Mouse (Mus musculus) kidney, adult 9 months (tissue): ENCODE results near the gene Amfr.

Experiments used
- DNase-seq: peaks from one replicate; pipeline ENCODE4 v3.0.0; 2022

Gene Amfr

DNA sequence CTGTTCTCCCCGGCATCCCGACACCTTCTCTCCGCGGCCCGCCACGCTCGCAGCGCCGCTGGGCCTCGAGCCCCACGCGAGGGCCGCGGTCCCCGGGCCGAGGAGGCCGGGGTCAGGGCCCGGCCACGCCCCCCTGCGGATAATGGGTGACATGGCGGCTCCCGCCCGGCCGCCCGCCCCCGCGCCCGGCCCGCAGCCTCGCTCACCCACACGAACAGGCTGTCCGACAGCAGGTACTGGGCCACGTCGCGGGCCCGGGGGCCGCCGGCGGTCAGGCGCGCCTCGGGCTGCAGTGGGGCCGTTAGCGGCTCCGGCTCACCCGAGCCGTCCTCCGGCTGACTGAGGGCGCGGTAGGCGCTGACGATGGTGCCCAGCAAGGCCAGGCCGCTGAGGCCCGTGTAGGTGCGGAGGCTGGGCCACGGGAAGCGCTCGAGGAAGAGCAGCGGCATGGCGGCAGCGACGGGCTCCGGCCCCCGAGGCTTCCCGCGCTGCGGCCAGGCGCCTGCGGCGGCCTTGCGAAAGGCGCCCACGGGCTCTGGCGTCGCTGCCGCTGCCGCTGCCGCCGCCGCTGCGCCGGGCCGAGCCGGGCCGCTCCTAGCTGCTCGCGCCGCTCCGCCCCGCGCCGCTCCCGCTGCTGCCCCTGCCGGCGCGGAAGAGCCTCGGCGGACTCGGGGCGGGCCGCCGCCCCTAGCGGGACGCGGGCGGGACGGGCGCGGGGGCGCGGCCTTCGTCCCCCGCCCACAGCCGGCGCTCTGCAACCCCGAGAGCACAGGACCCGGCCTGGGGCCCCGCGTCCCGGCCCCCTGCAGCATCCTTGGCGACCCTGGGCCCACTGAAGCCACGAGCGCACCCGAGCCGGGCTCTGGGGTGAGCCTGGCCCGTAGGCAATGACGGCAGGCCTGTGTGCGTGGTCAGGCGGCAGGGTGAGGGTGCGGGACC lies at the start of gene Amfr:
Gene Amfr, minus strand, starts transcription at position 830 of the 939 bp plus-strand sequence.
- peak; percentile 56 for DNase-seq

DNA sequence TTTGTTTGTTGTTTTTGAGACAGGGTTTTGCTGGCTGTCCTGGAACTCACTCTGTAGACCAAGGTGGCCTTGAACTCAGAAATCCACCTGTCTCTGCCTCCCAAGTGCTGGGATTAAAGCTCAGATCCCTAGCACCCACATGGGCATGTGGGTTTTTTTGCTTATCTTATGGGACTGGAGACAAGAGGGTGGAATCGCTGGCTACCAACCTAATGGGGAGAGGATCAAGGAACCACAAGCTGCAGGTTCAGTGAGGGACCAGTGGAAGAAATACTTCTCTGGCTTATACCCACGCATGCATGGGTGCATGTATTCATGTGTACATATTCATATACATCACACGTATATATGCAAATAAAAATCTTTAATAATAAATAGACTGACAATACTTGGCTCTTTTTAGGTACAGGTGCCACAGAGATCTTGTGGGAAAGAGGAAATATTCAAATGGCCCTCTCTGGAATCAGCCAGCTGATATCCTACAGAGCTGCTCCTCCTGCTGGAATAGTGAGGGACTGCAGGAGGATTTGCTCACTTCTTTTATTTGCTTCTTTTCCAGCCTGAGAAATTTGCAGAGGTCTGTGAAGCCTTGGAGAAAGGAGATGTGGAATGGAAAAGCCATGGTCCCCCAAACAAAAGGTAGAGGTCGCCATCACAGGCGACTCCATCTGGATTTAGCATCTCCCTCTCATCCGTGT lies 44.7 kb upstream of the Amfr start:
- peak; percentile 63 for DNase-seq

DNA sequence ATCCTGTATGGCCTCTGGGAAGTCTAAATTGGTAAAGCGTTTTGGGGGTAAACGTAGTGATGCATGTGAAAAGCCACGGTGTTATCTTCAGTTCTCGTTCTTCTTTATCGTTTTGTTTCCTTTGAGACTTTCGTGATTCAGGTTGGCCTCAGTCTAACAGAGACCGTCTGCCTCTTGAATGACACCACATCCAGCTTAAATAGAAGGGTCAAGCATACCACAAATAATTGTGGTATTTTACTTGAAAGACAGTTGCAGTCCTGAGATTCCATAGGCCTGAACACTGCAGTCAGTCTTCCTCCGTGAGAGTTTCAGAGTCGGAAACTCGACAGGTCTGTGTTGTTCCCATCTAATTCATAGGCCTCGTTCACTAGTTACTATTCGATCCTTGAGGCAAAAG lies 40.1 kb upstream of the Amfr start:
- no peak for DNase-seq

DNA sequence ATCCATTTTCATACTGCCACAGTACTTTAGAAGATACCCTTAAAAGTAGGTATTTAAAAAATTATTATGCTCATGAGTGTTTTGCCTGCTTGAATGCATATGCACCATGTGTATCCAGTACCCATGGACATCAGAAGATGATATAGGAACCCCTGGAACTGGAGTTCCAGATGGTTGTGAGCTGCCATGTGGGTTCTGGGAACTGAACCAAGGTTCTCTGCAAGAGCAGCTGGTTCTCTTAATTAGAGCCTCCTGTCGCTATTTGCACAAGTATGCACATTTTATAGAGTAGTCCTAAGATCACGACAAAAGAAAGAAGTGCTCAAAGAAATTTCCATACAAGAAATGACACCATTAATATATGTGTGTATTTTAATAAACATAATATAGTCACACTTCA lies 35.2 kb upstream of the Amfr start:
- no peak for DNase-seq

DNA sequence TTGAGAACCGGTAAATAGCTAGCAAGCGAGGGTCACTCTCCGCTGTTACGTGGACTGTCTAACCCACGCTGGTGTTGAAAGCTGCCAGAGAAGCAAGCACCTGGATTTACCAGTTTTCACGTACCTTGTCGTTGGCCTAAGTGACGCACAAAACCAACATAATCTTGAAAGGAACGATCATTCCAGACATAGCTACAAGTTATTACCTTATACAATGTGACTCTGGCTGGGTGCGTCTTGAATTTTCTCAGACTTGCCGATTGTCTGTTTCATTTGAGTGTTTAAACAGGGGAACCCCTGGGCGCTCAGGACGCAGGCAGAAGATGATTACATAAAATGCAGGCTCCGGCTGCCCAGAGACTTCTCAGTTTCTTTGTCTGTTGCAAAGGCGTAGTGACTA lies 25.2 kb upstream of the Amfr start:
- DNase-seq, result peak; percentile 23

DNA sequence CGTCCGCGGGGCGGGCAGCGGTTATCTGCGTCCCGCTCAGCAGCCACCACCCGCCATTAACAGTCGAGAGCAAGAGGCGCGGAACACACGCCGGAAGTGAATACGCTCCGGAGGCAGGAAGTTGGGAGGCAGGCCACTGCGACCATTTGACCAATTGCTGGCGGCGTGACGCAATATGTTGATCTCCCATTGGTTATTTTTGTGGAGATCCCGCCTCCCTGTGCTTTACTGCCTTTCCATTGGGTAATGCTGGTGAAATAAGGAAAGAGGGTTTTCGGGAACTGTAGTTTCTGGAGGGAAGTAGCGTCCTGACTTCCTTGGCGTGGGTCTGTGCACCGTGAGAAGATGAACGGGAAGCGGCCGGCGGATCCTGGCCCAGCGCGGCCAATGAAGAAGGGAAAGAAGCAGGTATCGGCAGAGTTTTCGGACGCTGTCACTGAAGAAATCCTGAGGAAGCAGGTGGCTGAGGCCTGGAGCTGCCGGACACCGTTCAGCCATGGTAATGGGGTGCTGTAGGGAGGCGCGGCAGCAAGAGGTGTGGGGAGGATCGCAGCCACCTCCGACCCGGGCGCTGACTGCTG lies 24.4 kb upstream of the Amfr start, which contains the start of the genes Nudt21 and Ogfod1:
Gene Nudt21, minus strand, starts transcription at position 88 of the 581 bp plus-strand sequence.
Gene Ogfod1, plus strand, starts transcription at position 255 of the 581 bp plus-strand sequence.
- peak; percentile 99 for DNase-seq

DNA sequence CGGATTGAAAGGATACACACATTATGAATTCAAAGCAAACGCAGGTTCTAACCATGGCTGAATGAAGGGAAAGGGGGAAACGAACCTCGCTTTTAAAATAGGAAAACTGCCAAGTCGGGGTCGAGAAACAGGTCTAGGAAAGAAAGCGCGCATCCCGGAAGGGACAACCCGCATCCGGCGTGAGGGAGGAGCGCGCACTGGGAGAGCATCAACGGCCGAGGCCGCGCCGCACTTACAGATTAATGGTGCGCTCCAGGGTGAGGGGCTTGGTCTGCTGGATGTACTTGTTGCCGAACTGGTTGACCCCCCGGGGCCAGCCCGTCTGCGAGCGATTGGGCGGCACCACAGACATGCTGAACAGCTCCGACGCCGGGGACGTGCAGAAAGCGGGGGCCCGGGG lies 23.9 kb upstream of the Amfr start:
- DNase-seq, result peak; percentile 62

DNA sequence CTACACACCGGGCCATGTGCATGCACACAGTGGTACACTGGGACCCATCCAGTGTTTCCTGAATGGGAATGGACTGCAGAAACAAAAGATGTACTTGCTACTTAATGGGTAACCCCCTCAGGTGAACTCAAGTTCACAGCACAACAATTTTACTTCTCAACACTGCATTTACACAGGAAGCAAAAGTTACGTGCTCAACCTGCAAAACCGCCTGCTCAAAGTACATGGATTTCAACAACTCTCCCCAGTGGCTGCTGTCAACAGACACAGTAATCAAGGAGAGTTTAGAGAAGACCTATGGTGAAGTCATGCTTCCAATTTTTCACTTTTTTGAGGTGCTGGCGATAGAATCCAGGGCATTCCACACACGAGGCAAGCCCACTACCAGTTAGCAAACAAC lies 22.6 kb upstream of the Amfr start:
- DNase-seq, result no peak

DNA sequence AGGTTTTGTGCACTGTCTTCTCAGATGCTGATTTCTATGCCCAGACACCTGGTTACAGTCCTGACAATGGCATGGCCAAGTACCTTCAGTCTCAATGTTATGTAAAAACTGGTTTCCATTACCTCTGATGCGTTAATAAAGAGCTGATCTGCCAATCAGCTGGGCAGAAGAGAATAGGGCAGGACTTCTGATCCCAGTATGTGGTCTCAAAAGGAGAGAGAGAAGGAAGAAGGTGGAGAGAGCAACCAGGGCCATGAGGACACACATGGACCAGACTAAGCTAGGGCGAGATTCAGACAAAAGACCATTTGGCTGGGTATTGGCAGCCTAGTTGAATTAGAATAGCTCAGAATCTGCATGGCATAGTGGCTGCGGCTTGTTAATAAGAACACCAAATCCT lies 21.0 kb upstream of the Amfr start:
- no peak for DNase-seq

DNA sequence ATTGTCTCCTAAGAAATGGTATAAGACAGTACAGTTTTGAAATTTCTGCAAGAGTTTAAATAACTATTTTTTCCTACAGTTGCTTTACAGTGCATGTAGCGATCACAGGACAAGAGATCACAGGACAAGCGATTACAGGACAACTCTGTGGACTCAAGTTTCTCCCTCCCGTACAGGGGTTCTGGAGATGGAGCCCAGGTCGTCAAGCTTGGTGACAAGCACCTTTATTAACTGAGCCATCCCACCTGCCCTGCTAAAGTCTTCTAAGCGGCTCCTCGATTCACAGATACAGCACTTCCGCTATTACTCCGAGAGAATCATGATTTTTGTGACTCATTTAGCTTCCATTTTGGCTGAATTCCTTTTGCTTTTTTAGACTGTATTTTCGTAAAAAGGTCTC lies 17.1 kb upstream of the Amfr start:
- no peak for DNase-seq

DNA sequence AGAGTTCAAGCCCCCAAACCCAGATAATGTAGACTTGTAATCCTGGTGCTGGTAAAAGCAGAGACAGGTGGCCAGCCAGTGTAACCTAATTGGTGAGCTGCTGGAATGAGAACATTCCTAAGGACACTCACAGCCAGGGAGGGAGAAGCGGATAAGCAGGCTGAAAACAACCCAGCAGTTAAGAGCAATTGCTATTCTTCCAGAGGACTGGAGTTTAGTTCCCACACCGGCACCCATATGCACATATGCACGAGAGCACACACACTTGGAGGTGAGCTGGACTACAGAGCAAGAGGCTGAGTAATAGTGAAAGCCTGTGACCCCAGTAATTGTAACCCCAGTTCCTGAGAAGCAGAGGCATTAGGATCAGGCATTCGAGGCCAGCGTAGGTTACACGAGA lies 11.3 kb upstream of the Amfr start:
- no peak for DNase-seq

DNA sequence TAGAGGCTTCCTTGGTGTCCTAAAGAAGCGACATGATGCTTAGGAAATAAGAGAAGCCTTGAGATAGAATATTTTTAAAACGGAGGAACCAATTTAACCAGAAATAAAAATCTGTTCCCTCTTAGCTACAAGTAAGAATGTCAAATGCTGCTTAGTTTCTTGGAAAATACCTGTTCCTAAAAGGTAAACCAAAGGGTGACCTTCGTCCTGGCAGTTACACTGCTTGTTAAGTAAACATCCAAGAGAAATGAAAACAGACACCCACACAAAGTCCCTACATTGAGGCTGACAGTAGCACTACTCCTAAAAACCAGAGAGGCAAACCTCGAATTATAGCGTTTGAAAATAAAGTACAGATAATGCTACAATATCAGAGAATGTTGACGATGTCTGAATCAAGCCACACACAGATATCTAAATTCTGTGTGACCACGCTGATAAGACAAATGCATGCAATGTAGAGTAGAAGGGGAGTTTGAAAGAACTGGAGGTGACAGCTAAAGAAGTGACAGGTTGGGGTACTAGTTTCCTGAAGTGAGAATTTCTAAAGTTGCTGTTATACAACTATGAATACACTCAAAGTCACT lies 477 bp upstream of the Amfr start:
- DNase-seq, result peak; percentile 24

DNA sequence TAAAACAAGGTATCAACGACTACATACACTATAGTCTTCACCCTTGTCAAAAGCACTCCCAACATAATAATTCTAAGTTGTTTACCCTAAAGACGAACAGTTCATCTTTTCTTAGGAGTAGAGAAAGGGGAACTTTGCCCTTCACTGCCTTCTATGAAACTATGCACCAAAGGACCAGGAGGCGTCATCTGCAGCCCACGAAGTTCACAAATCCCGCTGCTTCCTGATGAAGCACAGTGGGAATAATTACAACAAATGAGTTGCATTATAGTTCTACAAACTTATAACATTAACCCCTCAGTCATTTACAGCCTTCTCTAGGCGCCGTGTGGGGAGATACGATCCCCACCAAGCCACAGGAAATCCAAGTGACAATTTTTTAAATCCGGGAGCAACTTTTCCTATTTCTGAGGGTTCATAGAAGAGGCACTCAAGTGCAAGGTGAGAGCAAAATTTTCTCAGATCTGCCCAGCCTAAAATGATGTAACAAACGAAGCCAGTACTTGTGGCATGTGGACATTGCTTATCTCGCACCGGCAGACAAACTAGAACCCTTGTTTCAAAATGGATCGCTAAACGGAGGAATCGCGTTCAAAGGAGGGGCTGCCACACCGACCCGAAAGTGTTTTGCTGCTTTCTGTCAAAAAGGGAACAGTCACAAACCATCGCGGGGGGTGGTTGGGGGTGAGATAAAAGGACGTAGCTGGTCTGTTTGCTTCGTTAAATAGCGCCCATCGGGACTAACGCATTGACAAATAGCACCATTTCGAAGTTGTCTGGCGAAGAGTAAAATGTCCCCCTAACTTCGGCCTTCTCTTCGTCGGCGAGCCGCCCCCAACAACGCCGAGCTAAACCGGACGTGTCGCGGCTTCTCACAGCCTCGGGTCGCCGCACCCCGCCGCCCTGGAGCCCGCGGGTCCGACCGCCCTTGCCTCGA lies 1.3 kb downstream of the Amfr start:
- DNase-seq, result peak; percentile 48

DNA sequence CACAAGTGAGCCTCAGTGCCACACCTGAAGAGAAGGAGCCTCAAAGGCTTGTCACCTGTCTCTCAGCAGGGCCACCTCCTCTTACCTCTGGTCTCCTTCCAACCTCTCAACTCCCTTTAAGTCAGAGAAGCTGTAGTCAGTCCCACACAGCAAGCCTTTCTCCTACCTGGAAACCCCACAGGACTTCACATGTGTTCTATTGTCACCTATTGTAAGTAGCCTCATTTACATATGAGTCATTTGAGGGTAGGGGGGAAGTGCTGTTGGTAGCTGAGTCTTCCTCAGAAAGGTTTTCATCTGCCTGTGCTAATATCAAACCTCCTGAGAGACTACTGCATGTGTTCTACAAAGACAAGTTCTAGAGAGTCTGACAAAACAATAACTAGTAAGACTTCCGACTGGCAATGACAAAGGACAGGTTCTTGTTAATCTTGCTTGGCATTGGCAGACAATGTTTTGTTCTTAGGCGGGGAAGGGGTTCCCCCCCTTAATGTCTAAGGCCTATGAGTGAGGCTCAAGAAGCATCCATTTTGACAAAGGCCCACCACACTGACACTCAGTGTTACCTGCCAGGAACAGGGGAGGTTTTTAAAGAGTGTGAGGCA lies 2.4 kb downstream of the Amfr start:
- no peak for DNase-seq

DNA sequence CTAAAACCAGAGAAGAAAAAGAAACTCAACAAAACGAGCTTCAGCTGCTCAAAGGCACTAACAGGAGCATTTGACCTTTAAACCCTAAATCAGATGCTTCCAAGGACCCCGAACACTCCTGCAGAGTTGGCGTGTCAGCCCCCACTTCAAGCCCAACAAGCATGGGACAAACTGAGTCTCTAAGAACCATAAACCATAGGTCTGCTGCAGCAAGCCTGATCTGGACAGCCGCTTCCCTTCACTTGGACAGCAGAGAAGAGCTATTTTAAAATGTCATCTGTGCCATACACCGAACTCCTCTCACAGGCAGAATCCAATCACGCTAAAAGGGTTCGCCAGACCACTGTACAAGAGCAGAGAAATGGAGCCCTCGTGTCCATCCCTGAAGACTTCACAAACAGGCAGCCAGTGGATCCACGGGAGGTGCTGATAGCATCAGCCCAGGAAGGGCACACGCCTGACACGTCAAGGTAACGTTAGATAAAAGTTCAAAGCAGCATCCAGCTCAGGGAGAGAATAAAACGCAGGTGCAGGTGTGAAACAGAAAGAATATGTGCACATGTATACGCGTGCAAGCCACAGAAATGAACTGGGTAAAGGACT lies 3.3 kb downstream of the Amfr start:
- DNase-seq, result no peak

DNA sequence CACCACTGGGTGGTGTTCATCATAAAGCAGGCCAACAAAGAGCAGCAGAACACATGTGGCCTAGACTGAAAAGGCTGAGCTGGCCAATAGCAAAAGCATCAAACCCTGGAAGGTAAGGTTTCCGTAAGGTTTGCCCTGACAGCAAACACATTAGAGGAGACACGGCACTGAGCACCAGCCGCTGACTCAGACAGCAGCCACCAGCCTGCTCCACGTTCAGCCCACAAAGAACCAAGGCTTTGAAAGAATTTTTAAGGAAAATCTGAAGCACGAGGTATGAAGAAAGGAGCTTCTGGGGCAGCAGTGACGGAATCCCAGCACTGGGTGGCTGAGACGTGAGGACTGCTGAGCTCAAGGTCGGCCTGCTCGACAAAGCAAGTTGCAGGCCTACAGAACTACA lies 8.5 kb downstream of the Amfr start:
- DNase-seq, result no peak

DNA sequence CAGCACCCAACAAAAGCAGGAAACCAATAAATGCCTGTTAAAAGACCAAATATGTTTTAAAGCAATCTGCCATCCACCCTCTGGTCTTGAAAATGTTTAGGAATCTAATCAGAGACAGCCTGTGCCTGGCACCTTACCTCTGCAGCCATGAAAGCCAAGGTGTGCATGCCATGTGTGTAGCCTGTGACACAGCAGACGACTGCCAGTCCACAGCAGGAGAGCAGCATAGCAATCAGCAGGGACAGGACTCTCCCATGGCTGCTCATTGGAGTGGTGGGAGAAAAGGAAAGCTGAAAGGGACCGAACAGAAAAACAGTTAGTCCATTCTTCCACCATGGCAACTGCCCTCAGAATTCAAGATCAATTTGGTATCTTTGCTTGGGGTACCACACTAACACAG lies 13.7 kb downstream of the Amfr start:
- no peak for DNase-seq

DNA sequence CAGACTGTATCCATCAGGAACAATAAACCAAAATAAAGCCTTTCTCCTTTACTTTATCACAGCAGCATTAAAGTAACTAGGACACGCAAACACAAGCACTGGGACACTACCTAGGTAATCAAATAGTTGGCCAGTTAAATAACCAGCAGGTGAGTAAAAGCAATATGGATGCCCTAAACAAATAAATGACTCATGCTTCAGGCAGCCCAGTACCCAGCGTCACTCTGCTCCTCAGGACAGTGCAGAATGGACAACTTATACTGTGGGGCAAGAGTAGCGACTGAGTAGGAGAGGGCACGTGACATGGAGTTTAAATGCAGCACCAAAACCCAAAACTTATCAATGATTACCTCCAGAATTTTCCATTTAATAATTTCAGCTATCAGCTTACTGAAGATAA lies 22.9 kb downstream of the Amfr start:
- no peak for DNase-seq

DNA sequence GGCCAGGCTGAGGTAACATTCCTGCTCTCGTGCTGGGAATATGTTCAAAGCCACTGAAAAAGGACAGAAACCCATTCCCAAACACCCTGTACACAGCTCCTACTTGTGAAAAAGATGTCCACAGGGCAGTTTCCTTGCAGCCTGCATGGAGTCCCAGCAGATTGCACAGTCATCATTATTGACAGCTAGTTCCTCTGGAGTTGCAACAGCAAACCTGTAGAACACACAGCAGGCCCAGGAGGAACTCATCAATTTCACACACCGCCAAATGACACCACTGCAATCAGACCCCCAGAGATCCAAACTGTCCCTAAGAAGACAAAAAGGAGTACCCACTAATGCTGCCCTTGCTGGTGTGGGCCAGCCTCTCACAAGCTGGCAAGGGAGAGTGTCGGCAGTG lies 27.9 kb downstream of the Amfr start:
- DNase-seq, result no peak

DNA sequence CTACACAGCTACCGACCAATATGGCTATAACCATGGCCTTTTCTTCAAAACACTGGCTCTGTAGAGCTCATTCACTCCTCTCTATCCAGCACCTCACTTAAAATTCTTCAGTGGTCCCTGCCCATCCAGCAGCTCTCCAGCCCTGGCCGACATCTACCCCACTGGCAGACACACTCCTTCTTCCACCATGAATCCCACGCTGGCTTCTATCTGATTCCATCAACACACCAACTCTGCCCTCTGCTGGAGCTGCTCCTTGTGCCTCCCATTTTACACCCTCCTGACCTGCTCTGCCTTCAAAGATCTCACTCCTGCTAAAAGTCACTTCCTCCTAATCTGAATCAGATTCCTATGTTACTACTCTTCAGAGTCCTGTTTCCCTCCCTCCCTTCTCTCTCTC lies 28.8 kb downstream of the Amfr start:
- no peak for DNase-seq

DNA sequence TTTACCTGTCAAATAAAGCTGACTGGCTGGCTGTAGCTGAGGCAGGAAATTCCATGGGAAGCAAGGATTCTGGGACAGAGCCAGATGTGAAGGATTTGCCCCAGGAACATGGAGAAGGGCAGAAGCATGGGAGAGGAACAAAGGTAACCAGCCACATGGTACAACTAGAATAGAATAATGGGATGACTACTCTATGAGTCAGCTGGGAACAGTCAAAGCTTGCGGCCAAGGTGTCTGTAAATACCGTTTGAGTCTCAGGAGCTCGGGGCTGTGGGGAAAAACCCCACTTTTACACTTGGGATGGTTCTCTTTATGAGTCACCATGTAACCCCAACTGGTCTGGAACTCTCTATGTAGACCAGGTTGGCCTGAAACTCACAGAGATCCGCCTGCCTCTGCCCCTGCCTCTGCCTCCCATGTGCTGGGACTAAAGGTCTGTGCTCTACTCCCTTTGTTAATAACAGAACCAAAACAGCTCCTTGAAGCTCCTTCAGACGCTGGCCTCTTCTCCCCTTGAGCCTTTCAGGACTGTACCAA lies 30.9 kb downstream of the Amfr start:
- no peak for DNase-seq
